ENCODE assay signal across 15 mouse cellular contexts in genomic region chr11:97959300-97959680, GRCm38 (mm10). TPM values are rescaled to one million over a fixed set of nuclear protein-coding genes. Genes with fewer than 3 reads are reported as not detected.
A peak's percentile ranks its signal among the peaks of the same experiment; 100 is the strongest.
DNase-seq lines count a peak whose midpoint lies in the region; ATAC-seq lines count a peak whose summit lies in the region.
"Had no signal": no experiment of that assay in that cellular context is flagged by ENCODE, and none has a peak within 500 bp of the region (broad histone marks: within the 10 kb centered on the region; RNA-seq: fewer than 3 reads in every experiment).

No protein-coding gene starts in this region.

- peak; percentile 28 for DNase-seq in forebrain, embryonic 14.5 days (ENCODE audit: low spot score)
- peak; percentile 31 to 57 for DNase-seq in layer of hippocampus, adult 18-20 months (ENCODE audit: low spot score in 2 of 2)
- DNase-seq in layer of hippocampus, adult 11-12 months (ENCODE audit: low spot score) = no peak
- DNase-seq in Muller cell, postnatal 12 days (ENCODE audit: inconsistent ontology term) = peak; percentile 87
- no peak for DNase-seq in limb, embryonic 10.5 days (ENCODE audit: low spot score)
- DNase-seq in T-cell, adult 2 months (ENCODE audit: low spot score) = no peak
- DNase-seq: adrenal gland, postnatal 36 days; cerebellum, adult 11-12 months; heart, adult 2 months; lung, adult 2 months; thymus, postnatal 14 days had no signal

- no peak overlapping the region for H3K4me2 ChIP-seq in forebrain, embryonic 14.5 days (ENCODE audit: low read length)
- H3K4me2 ChIP-seq in forebrain, embryonic 12.5 days = no peak overlapping the region
- H3K4me2 ChIP-seq: limb, embryonic 15.5 days had no signal

- no peaks in the 10 kb centered on the region for H3K9me3 ChIP-seq in forebrain, embryonic 14.5 days (replicated peaks; ENCODE audit: control insufficient read depth, low read length)
- H3K9me3 ChIP-seq in forebrain, embryonic 12.5 days = no peaks in the 10 kb centered on the region
- H3K9me3 ChIP-seq in limb, embryonic 10.5 days (replicated peaks) = no peaks in the 10 kb centered on the region
- H3K9me3 ChIP-seq: limb, embryonic 15.5 days had no signal

- H3K4me1 ChIP-seq in forebrain, embryonic 14.5 days (ENCODE audit: control insufficient read depth, insufficient read depth, low read length) = no peaks in the 10 kb centered on the region
- peaks cover 18% of the 10 kb centered on the region for H3K4me1 ChIP-seq in forebrain, embryonic 12.5 days
- H3K4me1 ChIP-seq in limb, embryonic 10.5 days = peaks cover 22% of the 10 kb centered on the region

- no peaks in the 10 kb centered on the region for H3K36me3 ChIP-seq in forebrain, embryonic 14.5 days (ENCODE audit: control insufficient read depth, insufficient read depth, low read length)
- H3K36me3 ChIP-seq in forebrain, embryonic 12.5 days (replicated peaks) = no peaks in the 10 kb centered on the region
- no peaks in the 10 kb centered on the region for H3K36me3 ChIP-seq in limb, embryonic 10.5 days
- H3K36me3 ChIP-seq: limb, embryonic 15.5 days had no signal

- ATAC-seq in forebrain, embryonic 14.5 days = no peak
- no peak for ATAC-seq in forebrain, embryonic 12.5 days (ENCODE audit: low FRiP score)
- ATAC-seq in CD4-positive, CD25-positive, alpha-beta regulatory T cell, adult 4 months = no peak

- 0 out of 2 replicates have a peak overlapping the region, but pooled peaks have one; percentile 17 for H3K9ac ChIP-seq in forebrain, embryonic 14.5 days (ENCODE audit: low read length)
- no peak overlapping the region for H3K9ac ChIP-seq in forebrain, embryonic 12.5 days
- H3K9ac ChIP-seq: limb, embryonic 15.5 days had no signal

- 47% methylated on average over 5 of the region's 5 CpGs for WGBS in forebrain, embryonic 14.5 days
- 51% methylated on average over 5 of the region's 5 CpGs for WGBS in forebrain, embryonic 12.5 days
- WGBS in limb, embryonic 10.5 days = 73% methylated on average over 5 of the region's 5 CpGs

- H3K4me3 ChIP-seq in forebrain, embryonic 14.5 days (ENCODE audit: low read depth, low read length) = no peak overlapping the region
- no peak overlapping the region for H3K4me3 ChIP-seq in forebrain, embryonic 12.5 days (replicated peaks)
- no peak overlapping the region for H3K4me3 ChIP-seq in limb, embryonic 10.5 days
- H3K4me3 ChIP-seq: heart, adult 2 months; limb, embryonic 15.5 days; myocyte had no signal

- no peaks in the 10 kb centered on the region for H3K27me3 ChIP-seq in forebrain, embryonic 14.5 days (replicated peaks; ENCODE audit: control insufficient read depth, insufficient read depth, low read length)
- H3K27me3 ChIP-seq in forebrain, embryonic 12.5 days = no peaks in the 10 kb centered on the region
- H3K27me3 ChIP-seq in limb, embryonic 10.5 days (ENCODE audit: low read depth, poor library complexity, severe bottlenecking) = no peaks in the 10 kb centered on the region
- H3K27me3 ChIP-seq: limb, embryonic 15.5 days had no signal

- no peak overlapping the region for H3K27ac ChIP-seq in forebrain, embryonic 14.5 days (ENCODE audit: low read depth, low read length)
- no peak overlapping the region for H3K27ac ChIP-seq in forebrain, embryonic 12.5 days
- 0 out of 2 replicates have a peak overlapping the region, but pooled peaks have one; percentile 7 for H3K27ac ChIP-seq in limb, embryonic 10.5 days
- H3K27ac ChIP-seq: heart, adult 2 months; limb, embryonic 15.5 days had no signal

RNA-seq across cellular contexts. Expression of gene Plxdc1, which starts 27.0 kb away (rescaled TPM):
- polyA plus RNA-seq in forebrain, embryonic 14.5 days (2014; fragmentation: Nextera tagmentation; extraction: Ambion mirVana) = 0.48 and 0.84 TPM in 2 replicates
- polyA plus RNA-seq in forebrain, embryonic 12.5 days (2016; fragmentation: Nextera tagmentation; extraction: Ambion mirVana) = 0.22 and 0.33 TPM in 2 replicates
- 10 to 100 TPM; 10.3 to 14.4 TPM for total RNA-seq in layer of hippocampus, adult 18-20 months (2021)
- polyA plus RNA-seq in limb, embryonic 10.5 days (2016; fragmentation: Nextera tagmentation; extraction: Ambion mirVana) = not detected in 2 replicates
- 1 to 10 TPM; 1.8 to 3.7 TPM for polyA plus RNA-seq in CD4-positive, CD25-positive, alpha-beta regulatory T cell, adult 4 months (2017; shearing (Covaris generic))

RNA-seq across cellular contexts. Expression of gene Arl5c, which starts 36.7 kb away (rescaled TPM):
- 2.8 and 4.8 TPM in 2 replicates for polyA plus RNA-seq in forebrain, embryonic 14.5 days (2014; fragmentation: Nextera tagmentation; extraction: Ambion mirVana)
- polyA plus RNA-seq in forebrain, embryonic 12.5 days (2016; fragmentation: Nextera tagmentation; extraction: Ambion mirVana) = 7.0 and 7.8 TPM in 2 replicates
- total RNA-seq in layer of hippocampus, adult 18-20 months (2021) = under 1 TPM; 0.76 to 0.94 TPM
- 12.4 and 17.8 TPM in 2 replicates for polyA plus RNA-seq in limb, embryonic 10.5 days (2016; fragmentation: Nextera tagmentation; extraction: Ambion mirVana)
- 100 to 1,000 TPM in 1 of 2 experiments, 10 to 100 TPM in 1; 89.8 to 124 TPM for polyA plus RNA-seq in CD4-positive, CD25-positive, alpha-beta regulatory T cell, adult 4 months (2017; shearing (Covaris generic))

Comparison
In these comparisons a context has a peak if more than half of its experiments do, and no peak if none do; other contexts are left out.
1. DNase-seq: peak in forebrain, embryonic 14.5 days (single experiment), layer of hippocampus, adult 18-20 months (2 of 2) and Muller cell, postnatal 12 days (single experiment); none in layer of hippocampus, adult 11-12 months (single experiment), limb, embryonic 10.5 days (single experiment) and T-cell, adult 2 months (single experiment).